Mouse (Mus musculus): ENCODE data around the gene Etl4. TPM values are rescaled to one million over a fixed set of nuclear protein-coding genes. Genes with fewer than 3 reads are reported as not detected.

Gene Etl4
- polyA plus RNA-seq, 1 experiment from 2014 or later = 28.4 TPM

DNA sequence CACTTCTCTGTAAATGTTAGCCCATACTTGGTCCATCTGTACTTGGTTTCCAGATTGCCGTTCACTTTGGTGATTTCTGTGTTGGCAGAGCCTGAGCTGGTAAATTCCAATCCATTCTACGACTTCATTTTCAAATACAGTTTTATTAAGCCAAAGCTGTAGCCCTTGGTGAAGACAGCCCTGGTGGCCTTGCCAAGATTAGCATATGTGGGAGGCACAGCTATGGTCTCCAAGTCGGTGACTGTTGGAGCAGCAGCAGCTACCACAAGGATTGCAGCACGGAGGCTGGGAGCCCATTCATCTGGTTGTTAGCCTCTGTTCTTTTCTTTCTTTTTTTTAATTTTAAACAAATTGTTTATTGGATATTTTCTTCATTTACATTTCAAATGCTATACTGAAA lies 128.1 kb downstream of the Etl4 start:
- Histone ChIP-seq H3K9me3 (no peaks in the 10 kb centered on the region), H3K36me3 (no peaks in the 10 kb centered on the region), H3K4me3 (no peak overlapping the region), H3K27ac (no peak overlapping the region), H3K4me2 (replicated peaks) (no peak overlapping the region), H3K27me3 (no peaks in the 10 kb centered on the region), H3K9ac (no peak overlapping the region), H3K4me1 (no peaks in the 10 kb centered on the region)
- 85% methylated on average over 4 of the region's 4 CpGs for WGBS
- ATAC-seq (ENCODE audit: insufficient number of reproducible peaks, insufficient read depth, low FRiP score, low TSS enrichment) = no peak

DNA sequence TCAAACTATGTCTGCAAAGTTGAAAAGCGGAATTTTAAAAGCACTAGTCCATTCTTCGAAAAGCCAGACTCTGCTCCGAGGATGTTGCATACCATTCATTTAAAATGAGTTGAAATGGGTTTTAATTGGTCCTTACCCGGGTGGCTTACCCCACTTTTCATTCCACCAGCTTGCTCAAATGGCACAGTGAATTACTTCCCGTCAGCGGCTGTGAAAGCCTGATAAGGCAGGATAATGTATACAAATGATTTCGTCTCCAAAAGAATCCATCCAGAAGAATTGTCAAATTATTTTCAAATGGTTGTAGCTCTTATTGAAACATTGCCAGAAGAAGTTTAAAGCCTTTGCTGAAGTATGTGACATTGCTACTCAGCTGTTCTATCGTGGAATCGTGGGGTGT lies 162.8 kb downstream of the Etl4 start:
- Histone ChIP-seq H3K4me2 (replicated peaks) (no peak overlapping the region), H3K9ac (no peak overlapping the region), H3K27ac (no peak overlapping the region), H3K4me3 (no peak overlapping the region), H3K9me3 (no peaks in the 10 kb centered on the region), H3K36me3 (no peaks in the 10 kb centered on the region), H3K27me3 (no peaks in the 10 kb centered on the region), H3K4me1 (no peaks in the 10 kb centered on the region)
- 60% methylated on average over 9 of the region's 9 CpGs for WGBS
- no peak for ATAC-seq (ENCODE audit: insufficient number of reproducible peaks, insufficient read depth, low FRiP score, low TSS enrichment)

DNA sequence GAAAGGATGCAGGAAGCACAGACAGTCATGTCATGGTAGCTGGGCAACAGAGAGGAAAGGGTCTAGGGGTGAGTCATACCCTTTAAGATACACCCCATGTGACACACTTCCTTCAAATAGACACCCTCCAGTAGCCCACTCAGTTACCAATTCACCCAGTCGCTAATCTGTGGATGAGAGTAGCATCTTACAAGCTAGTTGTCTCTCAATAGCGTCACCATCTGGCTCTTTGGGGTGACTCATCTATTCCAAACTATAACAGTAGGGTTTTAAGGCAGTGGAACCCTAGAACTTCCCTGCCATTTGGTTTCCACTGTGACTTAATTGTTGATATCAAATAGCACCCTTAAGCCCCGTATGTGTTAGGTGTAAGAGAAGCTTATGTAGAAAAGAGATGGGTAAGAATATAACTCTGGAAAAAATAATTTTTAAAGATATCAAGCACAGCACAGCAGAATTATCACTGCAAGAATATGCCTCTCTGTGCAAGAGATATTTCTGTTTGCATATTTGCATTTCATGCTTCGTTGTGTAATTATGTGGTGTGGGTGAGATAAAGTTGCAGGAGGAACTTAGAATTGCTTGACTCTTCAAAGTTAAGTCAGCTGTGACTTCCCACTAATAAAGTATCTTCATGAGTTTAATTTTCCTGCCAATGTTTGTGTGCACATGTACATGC lies 166.7 kb downstream of the Etl4 start:
- 80% methylated on average over 4 of the region's 4 CpGs for WGBS

DNA sequence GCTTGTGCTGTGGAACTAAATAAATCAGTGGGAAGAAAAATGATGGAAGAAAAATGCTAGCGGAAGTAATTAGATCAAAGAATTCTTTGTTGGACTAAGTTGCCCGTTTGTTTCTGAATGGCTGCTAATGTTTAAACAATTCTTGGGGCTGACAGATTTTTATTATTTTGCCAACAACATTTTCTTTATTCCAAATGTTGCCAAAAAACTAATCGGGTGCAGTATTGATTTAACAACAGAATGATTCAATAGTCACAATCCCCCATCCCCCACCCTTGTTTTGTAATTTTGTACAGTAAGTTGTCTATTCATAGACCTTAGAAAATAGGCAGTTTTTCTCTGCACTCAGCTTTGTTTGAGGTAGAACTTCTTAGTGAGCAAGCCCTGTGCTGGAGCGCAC lies 175.2 kb downstream of the Etl4 start:
- Histone ChIP-seq H3K4me1 (no peaks in the 10 kb centered on the region), H3K4me3 (no peak overlapping the region), H3K4me2 (replicated peaks) (no peak overlapping the region), H3K9me3 (no peaks in the 10 kb centered on the region), H3K27me3 (no peaks in the 10 kb centered on the region), H3K9ac (no peak overlapping the region), H3K36me3 (no peaks in the 10 kb centered on the region), H3K27ac (no peak overlapping the region)
- ATAC-seq (ENCODE audit: insufficient number of reproducible peaks, insufficient read depth, low FRiP score, low TSS enrichment) = no peak
- WGBS = 74% methylated on average over 4 of the region's 4 CpGs

More for the DNA sequence above, 166.7 kb downstream of the Etl4 start:
- H3K27me3 ChIP-seq = no peaks in the 10 kb centered on the region
- H3K4me3 ChIP-seq = no peak overlapping the region
- no peak overlapping the region for H3K27ac ChIP-seq
- H3K4me2 ChIP-seq (replicated peaks) = no peak overlapping the region
- no peaks in the 10 kb centered on the region for H3K36me3 ChIP-seq
- H3K9me3 ChIP-seq = no peaks in the 10 kb centered on the region
- no peak overlapping the region for H3K9ac ChIP-seq
- ATAC-seq (ENCODE audit: insufficient number of reproducible peaks, insufficient read depth, low FRiP score, low TSS enrichment) = no peak
- H3K4me1 ChIP-seq = no peaks in the 10 kb centered on the region

DNA sequence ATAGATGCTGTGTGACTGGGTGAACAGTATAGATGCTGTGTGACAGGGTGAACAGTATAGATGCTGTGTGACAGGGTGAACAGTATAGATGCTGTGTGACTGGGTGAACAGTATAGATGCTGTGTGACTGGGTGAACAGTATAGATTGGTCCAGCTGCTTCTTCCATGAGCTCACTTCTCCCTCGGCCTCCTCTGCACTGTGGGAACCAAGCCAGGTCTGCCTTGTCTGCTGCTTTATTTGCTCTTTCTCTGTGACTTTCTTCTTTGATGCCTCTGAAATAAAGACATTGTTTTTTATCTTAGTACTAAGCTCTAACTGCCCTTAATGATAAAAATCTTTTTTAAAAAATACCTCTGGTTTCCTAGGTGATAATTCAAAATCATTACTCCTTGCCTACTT lies 195.9 kb downstream of the Etl4 start:
- Histone ChIP-seq H3K9ac (no peak overlapping the region), H3K4me3 (no peak overlapping the region), H3K27ac (no peak overlapping the region), H3K4me2 (replicated peaks) (no peak overlapping the region), H3K4me1 (no peaks in the 10 kb centered on the region), H3K9me3 (no peaks in the 10 kb centered on the region), H3K27me3 (no peaks in the 10 kb centered on the region), H3K36me3 (no peaks in the 10 kb centered on the region)
- ATAC-seq (ENCODE audit: insufficient number of reproducible peaks, insufficient read depth, low FRiP score, low TSS enrichment) = no peak
- WGBS = 74% methylated on average over 1 of the region's 1 CpGs

DNA sequence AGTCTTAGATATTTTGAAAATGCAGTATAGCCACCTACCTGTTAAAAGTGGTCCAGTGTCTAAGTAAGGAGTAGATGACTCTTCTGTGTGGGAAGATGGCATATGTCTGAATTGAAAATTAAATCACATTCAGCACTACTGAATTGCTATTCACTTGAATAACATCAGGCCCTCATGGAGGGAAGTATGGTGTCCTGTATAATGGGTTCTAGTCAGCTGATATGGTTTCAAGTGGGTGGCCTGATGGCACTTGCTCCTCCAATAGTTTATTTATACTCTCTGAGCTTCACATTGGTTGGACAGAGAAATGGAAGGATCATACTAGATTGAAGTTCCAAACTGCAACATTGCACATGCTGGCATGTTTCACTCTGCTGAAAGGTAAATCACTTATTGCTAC lies 202.1 kb downstream of the Etl4 start:
- Histone ChIP-seq H3K4me1 (no peaks in the 10 kb centered on the region), H3K9ac (no peak overlapping the region), H3K27ac (no peak overlapping the region), H3K27me3 (no peaks in the 10 kb centered on the region), H3K36me3 (no peaks in the 10 kb centered on the region), H3K4me2 (replicated peaks) (no peak overlapping the region), H3K4me3 (no peak overlapping the region), H3K9me3 (no peaks in the 10 kb centered on the region)
- no peak for ATAC-seq (ENCODE audit: insufficient number of reproducible peaks, insufficient read depth, low FRiP score, low TSS enrichment)

DNA sequence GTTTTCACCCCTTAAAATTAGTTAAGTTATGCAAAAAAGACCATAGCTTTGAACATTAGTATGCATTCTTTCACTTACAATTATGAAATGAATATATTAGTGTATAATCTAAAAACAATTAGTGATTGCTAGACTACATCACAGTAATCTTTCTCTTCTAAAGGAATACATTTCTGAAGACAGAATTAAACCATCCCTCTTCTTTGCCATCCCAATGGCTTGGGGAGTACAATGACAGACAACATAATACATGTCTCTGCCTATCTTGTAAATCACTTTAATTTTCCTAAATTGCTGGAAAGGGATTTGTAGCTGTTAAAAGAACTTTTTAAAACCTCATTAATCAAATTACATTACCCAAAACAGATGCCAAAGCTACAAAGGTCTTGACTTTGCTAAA lies 216.3 kb downstream of the Etl4 start:
- Histone ChIP-seq H3K4me2 (replicated peaks) (no peak overlapping the region), H3K36me3 (no peaks in the 10 kb centered on the region), H3K4me3 (no peak overlapping the region), H3K27me3 (no peaks in the 10 kb centered on the region), H3K9ac (no peak overlapping the region), H3K9me3 (no peaks in the 10 kb centered on the region), H3K27ac (no peak overlapping the region), H3K4me1 (no peaks in the 10 kb centered on the region)
- ATAC-seq (ENCODE audit: insufficient number of reproducible peaks, insufficient read depth, low FRiP score, low TSS enrichment) = no peak

DNA sequence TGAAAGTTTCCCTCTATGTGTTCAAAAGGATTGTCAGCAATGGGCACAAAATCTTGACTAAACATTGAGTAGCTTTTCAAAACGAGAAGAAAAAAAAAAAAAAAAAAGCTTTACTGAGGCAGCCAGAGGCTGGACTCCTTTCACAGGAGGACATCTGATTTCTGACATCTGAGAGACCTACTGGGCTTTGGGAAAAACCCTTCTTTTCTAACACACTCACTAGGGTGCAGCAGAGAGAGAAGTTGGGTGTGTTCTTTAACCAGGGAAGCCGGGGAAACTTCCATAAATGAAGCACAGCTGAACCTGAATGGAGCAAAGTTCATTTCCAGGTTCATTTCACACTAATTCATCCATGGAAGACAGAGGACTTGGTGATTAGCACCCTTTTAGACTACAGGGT lies 222.2 kb downstream of the Etl4 start:
- Histone ChIP-seq H3K9me3 (no peaks in the 10 kb centered on the region), H3K27ac (no peak overlapping the region), H3K4me2 (replicated peaks) (no peak overlapping the region), H3K4me3 (no peak overlapping the region), H3K4me1 (peaks cover 5% of the 10 kb centered on the region; the same call in 1 of the 2 replicates), H3K27me3 (no peaks in the 10 kb centered on the region), H3K9ac (no peak overlapping the region), H3K36me3 (no peaks in the 10 kb centered on the region)
- no peak for ATAC-seq (ENCODE audit: insufficient number of reproducible peaks, insufficient read depth, low FRiP score, low TSS enrichment)
- 19% methylated on average over 2 of the region's 2 CpGs for WGBS

DNA sequence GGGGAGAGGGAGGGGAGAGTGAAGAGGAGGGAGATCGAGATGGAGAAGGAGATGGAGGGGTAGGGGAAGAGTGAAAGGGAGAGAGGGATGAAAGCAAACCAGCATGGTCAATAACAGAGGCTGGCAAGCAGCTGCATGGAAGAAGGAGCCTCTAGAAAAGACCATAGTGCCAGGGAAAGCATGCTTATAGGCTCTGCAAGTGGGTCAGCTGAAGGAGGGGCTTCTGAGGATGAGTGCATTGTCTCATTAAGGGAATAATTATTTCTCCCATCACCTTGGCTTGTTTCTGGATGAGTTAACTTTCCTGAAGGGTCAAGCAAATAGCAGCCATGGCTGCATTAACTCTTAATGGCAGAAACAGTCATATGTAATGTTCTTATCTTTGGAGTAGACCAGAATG lies 228.8 kb downstream of the Etl4 start:
- H3K4me1 ChIP-seq = no peaks in the 10 kb centered on the region
- H3K27me3 ChIP-seq = no peaks in the 10 kb centered on the region
- H3K36me3 ChIP-seq = no peaks in the 10 kb centered on the region
- 59% methylated on average over 1 of the region's 1 CpGs for WGBS
- no peak overlapping the region for H3K4me2 ChIP-seq (replicated peaks)
- no peak overlapping the region for H3K4me3 ChIP-seq
- no peak overlapping the region for H3K27ac ChIP-seq
- no peak overlapping the region for H3K9ac ChIP-seq
- H3K9me3 ChIP-seq = no peaks in the 10 kb centered on the region
- ATAC-seq (ENCODE audit: insufficient number of reproducible peaks, insufficient read depth, low FRiP score, low TSS enrichment) = no peak

DNA sequence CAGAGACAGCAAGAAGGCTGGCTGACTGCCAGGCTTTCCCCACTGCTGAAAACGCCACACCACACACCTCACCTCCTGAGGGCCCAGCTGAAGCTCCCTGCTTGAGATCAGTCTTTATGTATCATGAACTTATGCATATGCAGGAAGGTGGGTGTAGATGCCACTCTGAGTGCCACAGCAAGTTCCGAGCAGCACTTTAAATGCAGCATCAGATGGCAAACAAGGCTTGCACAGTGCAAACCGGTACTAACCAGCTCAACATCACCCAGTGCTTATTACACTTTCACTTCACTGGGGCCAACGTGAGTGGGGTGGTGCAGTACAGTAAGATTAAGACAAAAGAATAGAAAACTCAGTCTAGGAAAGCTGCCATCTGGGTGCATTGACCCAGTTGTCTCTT lies 235.8 kb downstream of the Etl4 start:
- no peaks in the 10 kb centered on the region for H3K27me3 ChIP-seq
- 72% methylated on average over 4 of the region's 4 CpGs for WGBS
- H3K4me1 ChIP-seq = no peaks in the 10 kb centered on the region
- H3K9ac ChIP-seq = no peak overlapping the region
- H3K4me2 ChIP-seq (replicated peaks) = no peak overlapping the region
- no peak for ATAC-seq (ENCODE audit: insufficient number of reproducible peaks, insufficient read depth, low FRiP score, low TSS enrichment)
- H3K27ac ChIP-seq = no peak overlapping the region
- H3K36me3 ChIP-seq = no peaks in the 10 kb centered on the region
- H3K4me3 ChIP-seq = no peak overlapping the region
- no peaks in the 10 kb centered on the region for H3K9me3 ChIP-seq

DNA sequence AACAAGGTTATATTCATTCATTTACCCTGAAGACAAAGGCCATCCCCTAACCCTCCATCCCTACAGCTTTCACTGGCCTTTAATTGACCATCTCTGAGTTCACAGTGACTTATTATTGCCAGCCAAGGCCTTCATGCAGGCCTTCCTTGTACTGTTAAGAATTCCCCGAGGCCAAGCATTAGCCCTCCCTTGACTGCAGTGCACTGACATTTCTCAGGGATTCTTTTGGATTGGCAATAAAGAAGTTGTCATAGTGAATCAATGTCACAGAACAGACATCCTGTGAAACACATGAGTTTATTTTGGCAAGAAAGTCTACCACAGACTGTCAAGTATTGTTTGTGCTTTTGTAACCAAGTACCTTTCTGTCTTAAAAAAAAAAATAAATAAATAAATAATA lies 257.5 kb downstream of the Etl4 start:
- WGBS = 36% methylated on average over 1 of the region's 1 CpGs
- H3K27me3 ChIP-seq = no peaks in the 10 kb centered on the region
- H3K36me3 ChIP-seq = no peaks in the 10 kb centered on the region
- no peaks in the 10 kb centered on the region for H3K4me1 ChIP-seq
- H3K4me3 ChIP-seq = no peak overlapping the region
- H3K9me3 ChIP-seq = no peaks in the 10 kb centered on the region
- H3K4me2 ChIP-seq (replicated peaks) = no peak overlapping the region
- no peak for ATAC-seq (ENCODE audit: insufficient number of reproducible peaks, insufficient read depth, low FRiP score, low TSS enrichment)
- H3K27ac ChIP-seq = no peak overlapping the region
- H3K9ac ChIP-seq = no peak overlapping the region

DNA sequence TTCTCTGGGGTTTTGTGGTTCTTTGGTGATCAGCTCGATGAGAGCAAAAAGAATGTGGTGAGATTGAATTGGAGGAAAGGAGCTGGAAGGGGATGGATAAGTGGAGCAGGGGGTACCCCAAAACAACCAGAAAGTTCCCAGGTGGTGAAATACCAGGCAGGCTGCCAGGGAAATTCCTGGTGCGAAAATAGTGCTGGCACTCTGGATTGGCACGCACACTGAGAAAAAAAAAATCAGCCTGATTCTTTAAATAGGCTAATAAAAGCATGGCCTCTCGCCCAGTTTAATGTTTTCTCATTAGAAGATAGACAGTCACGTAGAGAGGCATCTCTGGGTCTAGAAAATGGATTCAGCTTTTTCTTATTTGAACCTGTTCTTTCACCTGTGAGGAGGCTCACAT lies 258.0 kb downstream of the Etl4 start:
- 72% methylated on average over 5 of the region's 5 CpGs for WGBS
- Histone ChIP-seq H3K9me3 (no peaks in the 10 kb centered on the region), H3K4me3 (no peak overlapping the region), H3K4me2 (replicated peaks) (no peak overlapping the region), H3K27ac (no peak overlapping the region), H3K27me3 (no peaks in the 10 kb centered on the region), H3K9ac (no peak overlapping the region), H3K4me1 (no peaks in the 10 kb centered on the region), H3K36me3 (no peaks in the 10 kb centered on the region)
- no peak for ATAC-seq (ENCODE audit: insufficient number of reproducible peaks, insufficient read depth, low FRiP score, low TSS enrichment)

DNA sequence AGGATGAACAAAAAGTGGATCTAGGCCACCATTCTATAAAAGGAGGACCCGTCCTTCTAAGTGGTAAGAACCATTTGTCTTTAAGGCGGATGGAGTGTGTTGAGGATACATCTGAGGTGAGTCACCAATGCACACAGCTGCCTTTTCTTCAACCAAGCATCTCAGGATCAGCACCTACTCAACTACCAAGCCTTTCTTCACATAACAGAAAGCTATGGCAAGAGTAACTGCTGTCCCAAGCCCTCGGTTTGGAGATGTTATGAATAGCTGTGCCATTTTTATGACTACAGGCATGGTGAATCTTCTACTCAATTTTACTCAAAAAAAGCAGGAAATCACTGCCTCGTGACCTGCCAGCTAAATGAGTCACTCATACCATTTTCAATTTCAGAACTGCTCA lies 258.6 kb downstream of the Etl4 start:
- H3K4me3 ChIP-seq = no peak overlapping the region
- no peaks in the 10 kb centered on the region for H3K4me1 ChIP-seq
- 86% methylated on average over 4 of the region's 4 CpGs for WGBS
- H3K27me3 ChIP-seq = no peaks in the 10 kb centered on the region
- H3K9me3 ChIP-seq = no peaks in the 10 kb centered on the region
- H3K36me3 ChIP-seq = no peaks in the 10 kb centered on the region
- no peak overlapping the region for H3K9ac ChIP-seq
- H3K27ac ChIP-seq = no peak overlapping the region
- ATAC-seq (ENCODE audit: insufficient number of reproducible peaks, insufficient read depth, low FRiP score, low TSS enrichment) = no peak
- no peak overlapping the region for H3K4me2 ChIP-seq (replicated peaks)

Data from embryonic facial prominence, embryonic 12.5 days (tissue).